Mouse (Mus musculus) activated CD4-positive, CD25-positive, alpha-beta regulatory T cell, adult 9 weeks (primary cell): ENCODE results near the gene Rs1. TPM values are rescaled to one million over a fixed set of nuclear protein-coding genes. Genes with fewer than 3 reads are reported as not detected.

Experiments used
- polyA plus RNA-seq: library from polyadenylated mRNA; unstranded; fragments of 100-300 nt; shearing (Covaris generic); gene quantifications from one replicate; pipeline ENCODE4 v1.2.1, GENCODE M21; 2017

Gene Rs1
- polyA plus RNA-seq: not detected

DNA sequence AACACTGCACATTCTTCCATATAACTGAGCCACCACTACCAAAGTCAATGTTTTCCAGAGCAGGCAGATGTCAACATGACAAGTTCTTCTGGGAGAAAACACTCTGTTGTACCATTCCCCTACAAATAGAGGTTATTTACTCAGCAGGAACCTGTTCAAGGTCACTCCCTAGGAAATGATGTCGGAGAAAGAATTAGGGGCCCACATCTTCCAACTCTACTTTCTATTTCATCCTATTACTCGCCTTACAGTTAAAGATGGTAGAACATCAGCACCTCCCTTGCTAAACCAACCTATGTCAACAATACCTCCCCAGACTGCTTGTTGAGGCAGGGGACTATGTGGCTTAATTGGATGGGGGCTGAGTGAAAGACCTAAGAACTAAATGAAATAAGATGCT is at the start of gene Rs1:
Rs1 (plus strand) TSS at position 301 of the 400 bp plus-strand sequence.

DNA sequence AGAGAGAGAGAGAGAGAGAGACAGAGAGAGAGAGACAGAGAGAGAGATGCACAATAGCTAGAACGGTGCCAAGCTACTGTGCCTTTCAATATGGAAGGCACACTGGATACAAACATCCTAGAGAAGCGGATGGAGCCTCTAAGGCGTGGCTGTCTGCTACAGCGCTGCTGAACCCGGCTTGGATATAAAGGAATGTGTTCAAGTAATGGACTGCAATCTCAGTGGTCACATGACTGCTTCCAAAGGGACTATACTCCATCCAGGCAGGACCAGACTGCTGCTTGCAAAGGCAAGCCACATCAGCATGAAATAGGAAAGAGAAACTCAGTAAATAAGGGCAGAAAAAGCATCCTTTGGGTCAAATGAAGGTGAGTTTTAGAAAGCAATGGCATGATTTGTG is 32.2 kb upstream of the Rs1 start, which contains the start of gene Ppef1:
Ppef1 (minus strand) TSS at position 116 of the 400 bp plus-strand sequence.

Other genes starting within 250 kb of the Rs1 start
- not detected for gene Ppef1, start 32.2 kb upstream of the Rs1 start, polyA plus RNA-seq
- not detected for gene Gja6, start 139.0 kb downstream of the Rs1 start, polyA plus RNA-seq
- 0.73 TPM for gene Cdkl5, start 226.7 kb downstream of the Rs1 start, polyA plus RNA-seq